Mouse (Mus musculus): ENCODE data around the gene Lurap1l.

GRCm38 (mm10) chr4:80881996-80882599 lies 28.3 kb upstream of the Lurap1l start:
- TF ChIP-seq CTCF (conservative IDR thresholded peaks at IDR 0.05; ENCODE audit: insufficient read depth, insufficient read length, low read depth, low read length) (no peak), POLR2A (IDR thresholded peaks at IDR 0.05; ENCODE audit: low read depth, low read length) (no peak)

All from kidney, adult 2 months (tissue).